ENCODE assay signal across 9 mouse cellular contexts in genomic region chr8:120230081-120230480, GRCm38 (mm10). TPM values are rescaled to one million over a fixed set of nuclear protein-coding genes. Genes with fewer than 3 reads are reported as not detected.
A peak's percentile ranks its signal among the peaks of the same experiment; 100 is the strongest.
DNase-seq lines count a peak whose midpoint lies in the region; ATAC-seq and TF ChIP-seq lines count a peak whose summit lies in the region.
"Had no signal": no experiment of that assay in that cellular context is flagged by ENCODE, and none has a peak within 500 bp of the region (broad histone marks: within the 10 kb centered on the region; RNA-seq: fewer than 3 reads in every experiment).

No protein-coding gene starts in this region.

- H3K9ac ChIP-seq in heart, embryonic 16.5 days (ENCODE audit: low read length), result peak overlapping the region; percentile 31; the same call in 1 of the 2 replicates
- no peak overlapping the region for H3K9ac ChIP-seq in liver, postnatal 0 days (replicated peaks)

- H3K4me2 ChIP-seq in heart, embryonic 16.5 days (ENCODE audit: low read depth, low read length), result peak overlapping the region; percentile 95
- H3K4me2 ChIP-seq in liver, postnatal 0 days (ENCODE audit: low read depth, low read length), result peak overlapping the region; percentile 80; the same call in 1 of the 2 replicates

- H3K36me3 ChIP-seq in heart, embryonic 10.5 days, result no peaks in the 10 kb centered on the region
- H3K36me3 ChIP-seq in G1E (replicated peaks), result no peaks in the 10 kb centered on the region
- H3K36me3 ChIP-seq in heart, embryonic 16.5 days (ENCODE audit: control insufficient read depth, insufficient read depth), result no peaks in the 10 kb centered on the region
- H3K36me3 ChIP-seq in liver, postnatal 0 days (replicated peaks; ENCODE audit: insufficient read depth, low read length), result no peaks in the 10 kb centered on the region

- 0 out of 2 replicates have a peak overlapping the region, but pooled peaks have one; percentile 88 for H3K27ac ChIP-seq in heart, embryonic 10.5 days
- H3K27ac ChIP-seq in heart, embryonic 16.5 days (ENCODE audit: low read length), result no peak overlapping the region
- no peak overlapping the region for H3K27ac ChIP-seq in liver, postnatal 0 days (ENCODE audit: low read depth)
- H3K27ac ChIP-seq: macrophage had no signal

- intact Hi-C loops in heart, postnatal 14 days (cut with DNase I), result no loop called here

- 11% methylated on average over 22 of the region's 22 CpGs for WGBS in heart, embryonic 10.5 days
- WGBS in heart, embryonic 16.5 days, result 32% methylated on average over 22 of the region's 22 CpGs
- WGBS in liver, postnatal 0 days (ENCODE audit: insufficient replicate concordance), result 16% methylated on average over 22 of the region's 22 CpGs

- no peak for DNase-seq in heart, embryonic 10.5 days (ENCODE audit: low spot score)
- DNase-seq in heart, postnatal 14 days, result no peak
- DNase-seq in G1E (ENCODE audit: low spot score), result no peak
- no peak for DNase-seq in liver, postnatal 0 days
- DNase-seq in gastrocnemius, adult 8-10 months (ENCODE audit: low spot score in 2 of 2), result no peak
- no peak for DNase-seq in cerebellum, postnatal 36 days
- no peak for DNase-seq in spleen, postnatal 14 days (ENCODE audit: low spot score in 2 of 2)

- no peak for ATAC-seq in G1E (ENCODE audit: extremely low read depth, insufficient number of reproducible peaks, low FRiP score, poor library complexity, severe bottlenecking)
- ATAC-seq in heart, embryonic 16.5 days (replicated peaks; ENCODE audit: extremely low read depth, insufficient read depth, low FRiP score), result no peak
- no peak for ATAC-seq in liver, postnatal 0 days

- peak overlapping the region; percentile 75 for H3K4me3 ChIP-seq in heart, embryonic 10.5 days
- peak overlapping the region; percentile 16; the same call in 1 of the 2 replicates for H3K4me3 ChIP-seq in G1E (ENCODE audit: low read depth, low read length)
- H3K4me3 ChIP-seq in heart, embryonic 16.5 days (ENCODE audit: low read length), result peak overlapping the region; percentile 60
- peak overlapping the region; percentile 50; the same call in 1 of the 2 replicates for H3K4me3 ChIP-seq in liver, postnatal 0 days (ENCODE audit: low read depth, low read length)

- no peak for TF ChIP-seq CTCF in G1E (IDR thresholded peaks at IDR 0.05; ENCODE audit: low read depth, low read length)
- TF ChIP-seq CTCF in liver, postnatal 0 days (IDR thresholded peaks at IDR 0.05; ENCODE audit: low read depth), result no peak

- H3K4me1 ChIP-seq in heart, embryonic 10.5 days, result peaks cover 96% of the 10 kb centered on the region
- H3K4me1 ChIP-seq in G1E (ENCODE audit: insufficient read depth, low read depth, low read length), result no peaks in the 10 kb centered on the region
- peaks cover 43% of the 10 kb centered on the region for H3K4me1 ChIP-seq in heart, embryonic 16.5 days (ENCODE audit: control insufficient read depth, insufficient read depth, low read length)
- H3K4me1 ChIP-seq in liver, postnatal 0 days (ENCODE audit: insufficient read depth), result peaks cover 11% of the 10 kb centered on the region

- no peaks in the 10 kb centered on the region for H3K9me3 ChIP-seq in heart, embryonic 10.5 days
- peaks cover 41% of the 10 kb centered on the region for H3K9me3 ChIP-seq in G1E (replicated peaks)
- no peaks in the 10 kb centered on the region for H3K9me3 ChIP-seq in heart, embryonic 16.5 days (replicated peaks; ENCODE audit: control insufficient read depth, low read length)
- H3K9me3 ChIP-seq in liver, postnatal 0 days (ENCODE audit: low read length), result no peaks in the 10 kb centered on the region

- no peak for TF ChIP-seq EP300 in liver, postnatal 0 days (IDR thresholded peaks at IDR 0.05; ENCODE audit: low read depth)

- H3K27me3 ChIP-seq in heart, embryonic 10.5 days (ENCODE audit: insufficient read depth, poor library complexity, severe bottlenecking), result peaks cover 63% of the 10 kb centered on the region
- H3K27me3 ChIP-seq in G1E (ENCODE audit: insufficient read depth, low read length), result no peaks in the 10 kb centered on the region; the same call in 1 of the 2 replicates
- peaks cover 14% of the 10 kb centered on the region for H3K27me3 ChIP-seq in heart, embryonic 16.5 days (ENCODE audit: control insufficient read depth, insufficient read depth, low read length)
- H3K27me3 ChIP-seq in liver, postnatal 0 days (ENCODE audit: insufficient read depth, low read length), result peaks cover 47% of the 10 kb centered on the region

RNA-seq across cellular contexts. Expression of gene Gse1, which starts 1.8 kb away (rescaled TPM):
- 12.2 and 13.7 TPM in 2 replicates for polyA plus RNA-seq in heart, embryonic 10.5 days (2016; fragmentation: Nextera tagmentation; extraction: Ambion mirVana)
- total RNA-seq in heart, postnatal 14 days (2021), result 10 to 100 TPM; 29.0 to 33.1 TPM
- 48.4 and 51.8 TPM in 2 replicates for total RNA-seq in G1E (2014; fragmentation: Nextera tagmentation)
- total RNA-seq in G1E (2017), result 6.3 and 6.4 TPM in 2 replicates
- 106 and 110 TPM in 2 replicates for polyA plus RNA-seq in G1E (2012)
- 7.7 and 9.7 TPM in 2 replicates for polyA plus RNA-seq in heart, embryonic 16.5 days (2015; fragmentation: Nextera tagmentation; extraction: Ambion mirVana)
- 7.1 and 7.7 TPM in 2 replicates for polyA plus RNA-seq in liver, postnatal 0 days (2015; fragmentation: Nextera tagmentation; extraction: Ambion mirVana)
- 10 to 100 TPM; 32.6 to 36.2 (median 34.6) TPM for total RNA-seq in gastrocnemius, adult 8-10 months (2022)

RNA-seq across cellular contexts. Expression of gene Fam92b, which starts 52.8 kb away (rescaled TPM):
- 0.16 and 0.31 TPM in 2 replicates for polyA plus RNA-seq in heart, embryonic 10.5 days (2016; fragmentation: Nextera tagmentation; extraction: Ambion mirVana)
- not detected for total RNA-seq in heart, postnatal 14 days (2021)
- total RNA-seq in G1E (2014; fragmentation: Nextera tagmentation), result not detected in 2 replicates
- not detected in 2 replicates for total RNA-seq in G1E (2017)
- polyA plus RNA-seq in G1E (2012), result not detected in 2 replicates
- polyA plus RNA-seq in heart, embryonic 16.5 days (2015; fragmentation: Nextera tagmentation; extraction: Ambion mirVana), result 0.66 and 0.79 TPM in 2 replicates
- not detected in 2 replicates for polyA plus RNA-seq in liver, postnatal 0 days (2015; fragmentation: Nextera tagmentation; extraction: Ambion mirVana)
- not detected for total RNA-seq in gastrocnemius, adult 8-10 months (2022)
- polyA plus RNA-seq: macrophage had no signal

Comparison
In these comparisons a context has a peak if more than half of its experiments do, and no peak if none do; other contexts are left out.
1. H3K4me3 ChIP-seq: peak in every context shown above with its lines; median percentile 75 in heart, embryonic 10.5 days; 60 in heart, embryonic 16.5 days; 50 in liver, postnatal 0 days; 16 in G1E.